Mouse (Mus musculus) c-Kit-positive CD71-positive TER-119-positive erythroid progenitor cells, embryonic 14.5 days (primary cell): ENCODE data around the gene Hyou1.
A peak's percentile ranks its signal among the peaks of the same experiment; 100 is the strongest.
"Not testable (repeated sequence)": the region's sequence is repeated elsewhere in the genome, so short reads cannot be mapped to it uniquely, and the experiment has no call there.

Experiments used
- DNase-seq: peaks from one replicate; pipeline ENCODE4 v3.0.0-alpha.2; 2013; ENCODE audit warnings: low spot score

The Hyou1 gene

GRCm38 (mm10) chr9:44351396-44351795, 27.9 kb upstream of the Hyou1 start:
- DNase-seq: no peak

- no peak for DNase-seq
These were observed 27.0 kb upstream of the Hyou1 start for GRCm38 (mm10) chr9:44352337-44352736.

- DNase-seq: no peak
These were observed 26.1 kb upstream of the Hyou1 start for GRCm38 (mm10) chr9:44353142-44353541.

GRCm38 (mm10) chr9:44357207-44357606, 22.1 kb upstream of the Hyou1 start:
- DNase-seq: peak; percentile 59

- DNase-seq: peak; percentile 98
These were observed 17.9 kb upstream of the Hyou1 start, which contains the start of gene Vps11 for GRCm38 (mm10) chr9:44361190-44361917. Gene Vps11, minus strand, starts transcription at chr9:44361670.

GRCm38 (mm10) chr9:44361931-44362330, 17.4 kb upstream of the Hyou1 start:
- DNase-seq: not testable (repeated sequence)

DNA sequence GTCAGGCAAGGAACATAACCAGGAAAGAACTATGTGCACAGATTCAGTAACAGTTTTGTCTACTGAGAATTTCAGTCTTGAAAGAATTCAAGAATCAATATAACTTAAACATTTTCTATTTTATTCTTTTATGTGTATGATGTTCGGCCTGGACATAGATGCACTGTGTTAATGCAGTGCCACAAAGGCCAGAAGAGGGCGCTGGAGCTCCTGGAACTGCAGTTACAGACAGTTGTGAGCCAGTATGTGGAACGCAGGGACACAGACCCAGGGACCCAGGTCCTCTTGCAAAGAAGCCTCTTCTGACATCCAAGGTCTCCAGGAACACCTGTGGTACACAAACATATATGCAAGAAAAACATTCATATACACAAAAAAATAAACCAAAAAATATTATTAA, 14.8 kb upstream of the Hyou1 start:
- DNase-seq: no peak

DNA sequence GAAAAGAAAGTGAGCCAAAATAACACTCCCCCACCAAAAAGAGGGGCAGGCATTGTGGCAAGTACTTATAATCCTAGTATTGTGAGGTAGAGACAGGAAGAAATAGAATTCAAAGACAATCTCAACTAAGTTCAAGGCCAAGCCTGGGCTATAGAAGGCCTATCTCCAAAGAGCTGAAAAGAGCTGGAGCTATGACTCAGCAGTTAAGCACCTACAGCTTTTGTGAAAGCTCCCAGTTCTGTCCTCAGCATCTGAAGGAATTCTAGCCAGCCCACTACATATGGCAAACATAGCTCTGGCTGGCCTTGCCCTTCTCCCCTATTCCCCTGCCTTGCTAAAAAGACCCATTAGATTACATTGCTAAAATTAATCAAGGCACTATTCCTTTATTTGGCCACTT, 5.9 kb upstream of the Hyou1 start:
- DNase-seq: no peak

DNA sequence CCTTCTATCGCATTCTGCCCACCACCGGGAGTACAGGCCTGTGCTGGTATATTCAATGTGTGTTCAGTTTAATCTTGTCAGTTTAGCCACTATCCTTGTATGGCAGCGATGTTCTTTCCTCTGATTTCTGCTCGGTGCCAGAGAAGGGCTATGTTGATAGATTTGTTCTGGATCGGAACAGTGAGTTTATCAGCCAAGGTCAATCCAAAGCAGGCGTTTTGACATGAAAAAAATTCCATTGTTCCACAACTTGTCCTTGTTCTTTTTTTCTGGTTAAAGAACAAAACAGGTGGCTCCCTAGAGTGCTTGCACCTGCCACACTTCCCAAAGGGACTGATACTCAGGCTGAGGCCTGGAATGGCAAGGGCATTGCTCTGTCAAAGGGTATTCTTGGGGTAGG, 3.1 kb upstream of the Hyou1 start:
- DNase-seq: no peak

GRCm38 (mm10) chr9:44377335-44377734, 2.0 kb upstream of the Hyou1 start:
- DNase-seq: not testable (repeated sequence)

- DNase-seq: peak; percentile 23
These were observed 1.0 kb upstream of the Hyou1 start for GRCm38 (mm10) chr9:44378153-44378730.

DNA sequence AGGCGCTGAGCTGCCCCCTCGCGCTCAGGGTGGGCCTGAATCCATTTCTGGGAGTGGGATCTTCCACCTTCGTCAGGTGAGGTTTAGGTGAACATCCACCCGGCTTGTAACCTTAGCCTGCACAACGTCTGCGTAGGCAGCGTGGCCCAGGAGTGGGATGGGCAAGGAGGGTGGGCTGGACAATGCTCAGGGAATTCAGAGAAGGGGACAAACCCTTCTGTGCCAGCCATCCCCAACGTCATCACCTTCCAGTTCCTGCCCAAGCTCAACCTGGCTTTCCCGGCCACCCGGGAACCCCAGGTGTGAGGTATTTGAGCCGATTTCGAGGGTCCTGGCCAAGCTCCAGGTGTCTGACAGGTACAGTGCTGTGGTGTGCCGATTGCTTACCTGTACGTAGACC, 572 bp downstream of the Hyou1 start:
- no peak for DNase-seq

DNA sequence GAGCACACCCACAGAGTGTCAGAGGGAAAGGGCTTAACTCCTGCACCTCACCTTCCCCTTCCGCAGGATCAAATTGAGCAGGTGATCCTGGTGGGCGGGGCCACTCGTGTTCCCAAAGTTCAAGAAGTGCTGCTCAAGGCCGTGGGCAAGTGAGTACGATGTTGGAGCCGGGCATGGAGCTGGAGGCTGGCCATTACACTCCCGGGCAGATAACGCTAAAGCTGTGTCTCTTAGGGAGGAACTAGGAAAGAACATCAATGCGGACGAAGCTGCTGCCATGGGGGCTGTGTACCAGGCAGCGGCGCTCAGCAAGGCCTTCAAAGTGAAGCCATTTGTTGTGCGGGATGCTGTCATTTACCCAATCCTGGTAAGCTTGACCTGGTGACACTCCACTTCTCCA, 5.3 kb downstream of the Hyou1 start:
- no peak for DNase-seq

GRCm38 (mm10) chr9:44387221-44387620, 7.9 kb downstream of the Hyou1 start:
- no peak for DNase-seq

- DNase-seq: peak; percentile 44
These were observed 10.0 kb downstream of the Hyou1 start for GRCm38 (mm10) chr9:44389273-44389672.

DNA sequence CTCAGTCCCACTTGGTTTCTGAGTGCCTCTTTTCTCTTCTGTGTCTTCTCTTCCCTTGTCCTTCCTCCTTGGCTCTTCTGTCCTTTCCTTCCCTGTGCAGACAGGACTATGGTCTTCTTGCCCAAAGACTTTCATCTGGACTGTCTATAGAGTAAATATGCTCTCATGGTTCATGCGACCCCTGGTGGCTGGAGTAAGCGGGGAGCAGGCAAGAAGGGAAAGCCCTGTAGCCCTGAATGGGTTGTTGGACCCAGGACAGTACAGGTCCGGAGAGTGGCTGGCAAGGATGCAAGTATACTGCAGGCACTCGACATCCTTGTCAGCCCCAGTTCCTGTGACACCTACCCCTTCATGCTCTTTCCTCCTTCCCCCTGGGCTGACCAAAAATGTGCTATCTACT, 12.2 kb downstream of the Hyou1 start:
- DNase-seq: peak; percentile 60

- peak; percentile 95 for DNase-seq
These were observed 17.6 kb downstream of the Hyou1 start, which contains the start of gene Slc37a4 for GRCm38 (mm10) chr9:44396684-44397411. Gene Slc37a4, plus strand, starts transcription at chr9:44396852.

- DNase-seq: no peak
These were observed 18.8 kb downstream of the Hyou1 start for GRCm38 (mm10) chr9:44398087-44398486.

GRCm38 (mm10) chr9:44398551-44398950, 19.3 kb downstream of the Hyou1 start:
- DNase-seq: no peak

- no peak for DNase-seq
These were observed 20.0 kb downstream of the Hyou1 start for GRCm38 (mm10) chr9:44399114-44399794.

- no peak for DNase-seq
These were observed 20.5 kb downstream of the Hyou1 start for GRCm38 (mm10) chr9:44399795-44400114.

GRCm38 (mm10) chr9:44401081-44401480, 21.8 kb downstream of the Hyou1 start:
- no peak for DNase-seq

DNA sequence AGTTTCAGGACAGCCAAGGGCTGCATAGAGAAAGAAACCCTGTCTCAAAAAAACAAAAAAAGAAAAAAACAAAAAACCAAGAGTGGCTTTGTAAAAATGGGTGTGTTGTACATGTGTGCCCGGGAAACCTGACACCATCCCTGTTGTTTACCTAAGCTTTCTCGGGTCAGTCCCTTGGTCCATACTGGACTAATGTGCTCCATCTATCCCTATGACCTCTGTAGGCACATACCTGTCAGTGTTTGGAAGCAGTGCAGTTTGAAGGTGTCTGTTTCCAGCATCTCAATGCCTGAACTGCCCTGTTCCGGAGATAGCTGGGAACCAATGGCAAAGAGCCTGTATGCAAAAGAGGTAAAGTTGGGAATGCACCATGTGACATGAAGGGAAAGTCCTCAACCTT, 25.7 kb downstream of the Hyou1 start:
- no peak for DNase-seq
